Mouse (Mus musculus): ENCODE data around the gene Lactb. TPM values are rescaled to one million over a fixed set of nuclear protein-coding genes. Genes with fewer than 3 reads are reported as not detected.

The Lactb gene
- polyA plus RNA-seq, 2 experiments, result 5.6 to 7.7 TPM

DNA sequence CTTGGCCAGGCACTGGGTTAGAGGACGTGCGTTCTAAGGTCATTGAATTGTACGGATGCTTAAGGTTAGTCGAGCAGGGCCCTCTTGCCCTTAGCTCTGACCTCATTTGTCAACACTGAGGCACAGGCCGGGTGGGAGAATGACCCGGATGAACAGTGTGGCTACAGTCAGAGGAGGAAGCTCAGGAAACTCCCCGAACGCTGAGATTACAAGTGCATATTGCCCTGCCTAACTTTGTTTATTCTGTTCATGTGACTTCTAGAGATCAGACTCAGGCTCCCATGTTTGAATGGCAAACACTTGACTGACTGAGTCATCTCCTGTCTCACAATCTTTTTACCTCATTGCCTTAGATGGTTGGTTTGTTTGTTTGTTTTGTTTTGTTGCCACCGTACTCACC, 36.2 kb upstream of the Lactb start:
- no peak overlapping the region for H3K4me3 ChIP-seq (ENCODE audit: insufficient read depth in 1 of 2, low read depth in 2 of 2, low read length in 2 of 2)
- no peaks in the 10 kb centered on the region for H3K9me3 ChIP-seq (ENCODE audit: control insufficient read depth, low read length)
- no peaks in the 10 kb centered on the region for H3K27me3 ChIP-seq (ENCODE audit: control insufficient read depth, insufficient read depth, low read length)
- DNase-seq (ENCODE audit: low read depth in 3 of 3, low spot score in 3 of 3), result no peak
- H3K4me1 ChIP-seq (replicated peaks; ENCODE audit: control insufficient read depth in 2 of 2, insufficient read depth in 2 of 2, low read length in 1 of 2), result peaks cover 28 to 43% of the 10 kb centered on the region in 2 experiments
- TF ChIP-seq EP300 (IDR thresholded peaks at IDR 0.05; ENCODE audit: low read depth) (no peak), CTCF (IDR thresholded peaks at IDR 0.05; ENCODE audit: low read depth) (no peak)
- H3K27ac ChIP-seq, result no peak overlapping the region
- no peak overlapping the region for H3K4me2 ChIP-seq (ENCODE audit: low read depth)
- ATAC-seq (ENCODE audit: insufficient read depth), result 0 out of 2 replicates have a peak, but pooled peaks have one; percentile 23
- WGBS (ENCODE audit: insufficient replicate concordance), result 54% methylated on average over 9 of the region's 9 CpGs
- H3K36me3 ChIP-seq (replicated peaks; ENCODE audit: control insufficient read depth, insufficient read depth, low read depth), result no peaks in the 10 kb centered on the region
- no peak overlapping the region for H3K9ac ChIP-seq (replicated peaks)

- DNase-seq (ENCODE audit: low read depth in 3 of 3, low spot score in 3 of 3) (no peak), ATAC-seq (ENCODE audit: insufficient read depth) (no peak)
- WGBS (ENCODE audit: insufficient replicate concordance), result 48% methylated on average over 11 of the region's 11 CpGs
- no peaks in the 10 kb centered on the region for H3K27me3 ChIP-seq (ENCODE audit: control insufficient read depth, insufficient read depth, low read length)
- TF ChIP-seq CTCF (IDR thresholded peaks at IDR 0.05; ENCODE audit: low read depth), result no peak
- no peak for TF ChIP-seq EP300 (IDR thresholded peaks at IDR 0.05; ENCODE audit: low read depth)
- H3K4me3 ChIP-seq (ENCODE audit: insufficient read depth in 1 of 2, low read depth in 2 of 2, low read length in 2 of 2), result no peak overlapping the region
- no peaks in the 10 kb centered on the region for H3K9me3 ChIP-seq (ENCODE audit: control insufficient read depth, low read length)
- H3K9ac ChIP-seq (replicated peaks), result no peak overlapping the region
- H3K4me2 ChIP-seq (ENCODE audit: low read depth), result no peak overlapping the region
- no peaks in the 10 kb centered on the region for H3K36me3 ChIP-seq (replicated peaks; ENCODE audit: control insufficient read depth, insufficient read depth, low read depth)
- H3K27ac ChIP-seq, result no peak overlapping the region
- H3K4me1 ChIP-seq (replicated peaks; ENCODE audit: control insufficient read depth in 2 of 2, insufficient read depth in 2 of 2, low read length in 1 of 2), result peaks cover 10 to 29% of the 10 kb centered on the region in 2 experiments
These were observed 33.5 kb upstream of the Lactb start for GRCm38 (mm10) chr9:67008781-67009180.

GRCm38 (mm10) chr9:67006376-67006775, 31.1 kb upstream of the Lactb start:
- no peak overlapping the region for H3K9ac ChIP-seq (replicated peaks)
- 81% methylated on average over 4 of the region's 4 CpGs for WGBS (ENCODE audit: insufficient replicate concordance)
- DNase-seq (ENCODE audit: low read depth in 3 of 3, low spot score in 3 of 3), result no peak
- no peak for ATAC-seq (ENCODE audit: insufficient read depth)
- TF ChIP-seq CTCF (IDR thresholded peaks at IDR 0.05; ENCODE audit: low read depth) (no peak), EP300 (IDR thresholded peaks at IDR 0.05; ENCODE audit: low read depth) (no peak)
- no peaks in the 10 kb centered on the region for H3K36me3 ChIP-seq (replicated peaks; ENCODE audit: control insufficient read depth, insufficient read depth, low read depth)
- H3K27me3 ChIP-seq (ENCODE audit: control insufficient read depth, insufficient read depth, low read length), result no peaks in the 10 kb centered on the region
- no peak overlapping the region for H3K4me3 ChIP-seq (ENCODE audit: insufficient read depth in 1 of 2, low read depth in 2 of 2, low read length in 2 of 2)
- no peaks in the 10 kb centered on the region for H3K9me3 ChIP-seq (ENCODE audit: control insufficient read depth, low read length)
- no peak overlapping the region for H3K4me2 ChIP-seq (ENCODE audit: low read depth)
- peaks cover 2 to 11% of the 10 kb centered on the region in 2 experiments; a peak in 3 of 4 replicates for H3K4me1 ChIP-seq (replicated peaks; ENCODE audit: control insufficient read depth in 2 of 2, insufficient read depth in 2 of 2, low read length in 1 of 2)
- no peak overlapping the region for H3K27ac ChIP-seq

DNA sequence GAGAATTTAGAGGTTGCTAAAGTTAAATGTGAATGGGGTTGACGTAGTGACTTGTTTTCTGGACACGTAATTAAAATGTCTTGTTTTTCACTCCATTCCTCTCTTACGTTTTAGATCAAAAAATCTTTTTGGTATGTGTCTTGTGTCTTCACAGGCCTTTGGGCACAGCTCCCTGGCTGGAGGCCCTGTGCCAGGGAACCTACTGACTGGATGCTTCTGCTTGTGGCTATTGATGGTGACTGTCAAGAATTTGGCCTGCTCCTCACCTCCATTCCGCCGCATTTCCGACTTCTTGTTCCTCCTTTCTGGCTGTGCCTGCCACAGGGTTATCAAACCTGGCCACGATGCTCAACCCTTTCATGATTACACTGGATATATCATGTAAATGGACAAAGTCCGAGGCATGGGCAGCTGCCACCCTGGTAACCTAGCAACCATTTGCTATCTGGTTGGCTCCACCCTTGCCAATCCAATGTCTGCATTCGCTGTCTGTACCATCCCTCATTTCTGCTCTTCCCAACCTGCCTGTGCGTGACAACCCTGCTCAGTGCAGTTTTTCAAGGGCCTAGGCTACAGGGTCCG, 30.0 kb upstream of the Lactb start:
- Histone ChIP-seq H3K36me3 (replicated peaks; ENCODE audit: control insufficient read depth, insufficient read depth, low read depth) (no peaks in the 10 kb centered on the region), H3K27ac (no peak overlapping the region), H3K4me1 (replicated peaks; ENCODE audit: control insufficient read depth in 2 of 2, insufficient read depth in 2 of 2, low read length in 1 of 2) (peaks cover 3 to 9% of the 10 kb centered on the region in 2 experiments; a peak in 3 of 4 replicates), H3K4me2 (ENCODE audit: low read depth) (no peak overlapping the region), H3K9me3 (ENCODE audit: control insufficient read depth, low read length) (no peaks in the 10 kb centered on the region), H3K27me3 (ENCODE audit: control insufficient read depth, insufficient read depth, low read length) (no peaks in the 10 kb centered on the region), H3K4me3 (ENCODE audit: insufficient read depth in 1 of 2, low read depth in 2 of 2, low read length in 2 of 2) (no peak overlapping the region), H3K9ac (replicated peaks) (no peak overlapping the region)
- DNase-seq (ENCODE audit: low read depth in 3 of 3, low spot score in 3 of 3), result no peak
- 63% methylated on average over 11 of the region's 11 CpGs for WGBS (ENCODE audit: insufficient replicate concordance)
- TF ChIP-seq CTCF (IDR thresholded peaks at IDR 0.05; ENCODE audit: low read depth), result no peak
- no peak for TF ChIP-seq EP300 (IDR thresholded peaks at IDR 0.05; ENCODE audit: low read depth)
- 0 out of 2 replicates have a peak, but pooled peaks have one; percentile 32 for ATAC-seq (ENCODE audit: insufficient read depth)

DNA sequence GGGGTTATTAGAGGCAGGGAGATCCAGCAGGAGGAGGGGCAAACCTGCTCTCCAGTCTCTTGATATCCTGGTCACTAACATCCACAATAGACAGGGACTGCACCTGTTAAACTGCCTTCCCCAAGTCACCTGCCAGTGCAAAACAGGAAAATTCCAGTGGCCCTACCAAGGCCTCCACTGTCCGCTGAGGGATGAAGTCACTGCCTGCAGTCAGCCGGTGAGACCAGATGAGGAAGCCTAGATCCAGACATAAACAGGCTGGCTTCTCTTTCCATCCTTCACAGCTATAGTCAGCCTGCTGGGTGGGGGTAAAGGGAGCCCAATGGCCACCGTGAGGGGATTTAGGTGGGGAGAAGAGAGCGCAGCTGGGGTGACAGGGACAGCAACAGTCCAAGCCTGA, 28.4 kb upstream of the Lactb start:
- WGBS (ENCODE audit: insufficient replicate concordance), result 64% methylated on average over 4 of the region's 4 CpGs
- Histone ChIP-seq H3K36me3 (replicated peaks; ENCODE audit: control insufficient read depth, insufficient read depth, low read depth) (no peaks in the 10 kb centered on the region), H3K9me3 (ENCODE audit: control insufficient read depth, low read length) (no peaks in the 10 kb centered on the region), H3K4me3 (ENCODE audit: insufficient read depth in 1 of 2, low read depth in 2 of 2, low read length in 2 of 2) (no peak overlapping the region), H3K9ac (replicated peaks) (no peak overlapping the region), H3K27ac (no peak overlapping the region), H3K4me2 (ENCODE audit: low read depth) (no peak overlapping the region), H3K27me3 (ENCODE audit: control insufficient read depth, insufficient read depth, low read length) (no peaks in the 10 kb centered on the region), H3K4me1 (replicated peaks; ENCODE audit: control insufficient read depth in 2 of 2, insufficient read depth in 2 of 2, low read length in 1 of 2) (peaks cover 3 to 9% of the 10 kb centered on the region in 2 experiments; a peak in 3 of 4 replicates)
- TF ChIP-seq EP300 (IDR thresholded peaks at IDR 0.05; ENCODE audit: low read depth) (no peak), CTCF (IDR thresholded peaks at IDR 0.05; ENCODE audit: low read depth) (no peak)
- ATAC-seq (ENCODE audit: insufficient read depth) (no peak), DNase-seq (ENCODE audit: low read depth in 3 of 3, low spot score in 3 of 3) (no peak)
